Mouse (Mus musculus) ES-E14 (cell line): ENCODE results near the gene Gm10570. TPM values are rescaled to one million over a fixed set of nuclear protein-coding genes. Genes with fewer than 3 reads are reported as not detected.

Source experiments
- DNase-seq: peaks from one replicate; pipeline ENCODE4 v3.0.0-alpha.2; 2013; ENCODE audit warnings: low read depth, low spot score
- H3K27ac ChIP-seq: 2 replicates; pipeline ENCODE4 v1.5.1; 2012; ENCODE audit warnings: low read depth, mild to moderate bottlenecking, low read length, moderate library complexity, mixed read lengths; ENCODE audit not compliant: poor library complexity, insufficient read depth, severe bottlenecking
- H3K36me3 ChIP-seq: 2 replicates; pipeline ENCODE4 v1.6.1; 2012; ENCODE audit warnings: mild to moderate bottlenecking, low read length, moderate library complexity, mixed read lengths; ENCODE audit not compliant: control insufficient read depth, poor library complexity, insufficient read depth, severe bottlenecking
- H3K4me1 ChIP-seq, 2 experiments: fragments of 150-350 bp in 1 of 2; sonication (generic) in 1 of 2; 2 replicates each; pipeline ENCODE4 v1.6.1; 2012; ENCODE audit warnings: low read length in 2 of 2, mild to moderate bottlenecking in 1 of 2, mixed read lengths in 1 of 2; ENCODE audit not compliant: control insufficient read depth in 2 of 2, insufficient read depth in 2 of 2, poor library complexity in 1 of 2
- H3K4me3 ChIP-seq, 2 experiments: fragments of 150-350 bp in 1 of 2; sonication (generic) in 1 of 2; 2 replicates each; pipeline ENCODE4 v1.5.1; 2012; ENCODE audit warnings: low read length in 2 of 2, low read depth in 1 of 2, mild to moderate bottlenecking in 1 of 2, mixed read lengths in 1 of 2; ENCODE audit not compliant: insufficient read depth in 1 of 2, poor library complexity in 1 of 2, severe bottlenecking in 1 of 2
- H3K9ac ChIP-seq: 2 replicates; pipeline ENCODE4 v1.6.1; 2012; ENCODE audit warnings: low read depth, mild to moderate bottlenecking, low read length, mixed read lengths; ENCODE audit not compliant: poor library complexity, insufficient read depth, severe bottlenecking
- H3K9me3 ChIP-seq: fragments of 150-350 bp; sonication (generic); 2 replicates; pipeline ENCODE4 v1.6.1; 2012; ENCODE audit warnings: low read depth, mild to moderate bottlenecking, low read length; ENCODE audit not compliant: control insufficient read depth, insufficient read depth
- CHD2 ChIP-seq: IDR thresholded peaks from 2 replicates; pipeline ENCODE4 v1.6.1; 2014; ENCODE audit warnings: mild to moderate bottlenecking, low read depth, low read length, inconsistent platforms
- HCFC1 ChIP-seq: IDR thresholded peaks from 2 replicates; pipeline ENCODE4 v1.6.1; 2012; ENCODE audit warnings: low read length, inconsistent platforms, borderline replicate concordance; ENCODE audit not compliant: insufficient read depth
- MAFK ChIP-seq: IDR thresholded peaks from 2 replicates; pipeline ENCODE4 v1.6.1; 2014; ENCODE audit warnings: mild to moderate bottlenecking, low read depth, low read length, inconsistent platforms; ENCODE audit not compliant: insufficient read depth
- ZC3H11A ChIP-seq: IDR thresholded peaks from 2 replicates; pipeline ENCODE4 v1.6.1; 2012; ENCODE audit warnings: low read depth, mild to moderate bottlenecking, inconsistent platforms, low read length, borderline replicate concordance
- ZNF384 ChIP-seq: IDR thresholded peaks from 2 replicates; pipeline ENCODE4 v1.6.1; 2012; ENCODE audit warnings: low read depth, low read length, inconsistent platforms
- in situ Hi-C, 2 experiments: fragments of 600-800 bp; cut with MboI; formaldehyde crosslinking; loops; one replicate each; pipeline ENCODE4 v1.15.1; 2025; ENCODE audit warnings: low sequenced_read_pairs in 2 of 2, inconsistent platforms in 1 of 2; ENCODE audit not compliant: unreplicated experiment in 2 of 2
- total RNA-seq: library from RNA; depleted of rRNA; stranded (reverse); fragments of 300-350 nt; gene quantifications from 2 replicates; pipeline ENCODE4 v1.2.3, GENCODE M21; 2012

Gene Gm10570
- total RNA-seq, 1 experiment = 0.49 TPM

GRCm38 (mm10) chr4:130313552-130313951 is 5.1 kb upstream of the Gm10570 start:
- Histone ChIP-seq H3K9me3 (no peaks in the 10 kb centered on the region), H3K36me3 (peaks cover 46% of the 10 kb centered on the region), H3K4me1 (peaks cover 6 to 19% of the 10 kb centered on the region in 2 experiments), H3K27ac (no peak overlapping the region), H3K9ac (no peak overlapping the region), H3K4me3 (no peak overlapping the region)
- no peak for TF ChIP-seq HCFC1
- DNase-seq = no peak
- in situ Hi-C loops = no loop called here

DNA sequence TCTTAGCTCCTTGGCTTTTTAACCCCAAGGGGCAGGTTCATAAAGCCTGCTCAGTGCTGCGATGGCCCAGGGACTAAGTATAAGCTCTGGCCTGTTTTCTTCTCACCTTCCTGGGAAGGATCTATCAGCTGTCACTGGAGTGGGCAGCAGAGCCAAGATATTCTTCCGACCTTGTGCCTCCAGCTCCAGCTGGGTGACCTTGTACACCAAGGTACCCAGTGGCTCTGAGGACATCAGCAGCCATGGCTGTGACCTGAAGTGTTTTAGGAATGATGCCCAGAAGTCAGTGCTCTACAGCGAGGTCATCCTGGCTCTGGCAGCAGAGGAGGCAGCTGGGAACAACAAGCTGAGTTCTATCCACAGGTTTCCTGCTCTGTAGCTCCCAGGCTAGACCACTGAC is 4.1 kb upstream of the Gm10570 start:
- in situ Hi-C loops = no loop called here
- no peak overlapping the region for H3K27ac ChIP-seq
- TF ChIP-seq ZNF384 (no peak), HCFC1 (no peak), CHD2 (no peak), MAFK (no peak)
- no peak for DNase-seq
- H3K4me3 ChIP-seq = no peak overlapping the region
- H3K4me1 ChIP-seq = peaks cover 6 to 18% of the 10 kb centered on the region in 2 experiments
- H3K9me3 ChIP-seq = no peaks in the 10 kb centered on the region
- H3K36me3 ChIP-seq = peaks cover 46% of the 10 kb centered on the region
- no peak overlapping the region for H3K9ac ChIP-seq

- peaks cover 9 to 31% of the 10 kb centered on the region in 2 experiments for H3K4me1 ChIP-seq
- H3K4me3 ChIP-seq = peak overlapping the region; percentile 81 to 86
- TF ChIP-seq MAFK (no peak), CHD2 (no peak), HCFC1 (no peak), ZNF384 (no peak), ZC3H11A (no peak)
- in situ Hi-C loops = no loop called here
- no peak for DNase-seq
- no peaks in the 10 kb centered on the region for H3K9me3 ChIP-seq
- peaks cover 33% of the 10 kb centered on the region for H3K36me3 ChIP-seq
- no peak overlapping the region; the same call in 1 of the 2 replicates for H3K27ac ChIP-seq
- peak overlapping the region; percentile 77 for H3K9ac ChIP-seq
Observed at GRCm38 (mm10) chr4:130309254-130309653, 780 bp upstream of the Gm10570 start.

DNA sequence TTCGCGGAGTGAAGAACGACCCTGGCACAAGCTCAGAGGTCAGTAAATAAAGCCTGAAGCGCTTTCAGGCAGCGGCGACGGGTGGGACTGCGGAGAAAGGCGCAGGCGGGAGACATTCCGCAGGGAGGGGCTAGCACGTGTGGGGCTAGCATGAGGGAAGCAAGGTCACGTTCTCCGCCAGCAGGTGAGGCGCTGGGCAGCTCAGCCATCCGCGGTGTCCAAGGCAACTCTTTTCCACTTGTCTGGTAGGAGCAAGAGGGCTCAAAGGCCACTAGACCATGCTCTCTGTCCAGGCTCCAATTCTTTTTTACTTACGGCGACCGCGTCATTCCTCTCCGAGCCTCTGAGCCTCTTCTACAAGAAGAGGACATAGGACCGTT is 633 bp downstream of the Gm10570 start:
- Histone ChIP-seq H3K4me1 (peaks cover 10 to 31% of the 10 kb centered on the region in 2 experiments), H3K9me3 (no peaks in the 10 kb centered on the region), H3K36me3 (peaks cover 20% of the 10 kb centered on the region; the same call in 1 of the 2 replicates), H3K27ac (peak overlapping the region; percentile 54), H3K4me3 (peak overlapping the region; percentile 81 to 86), H3K9ac (peak overlapping the region; percentile 77)
- DNase-seq = peak; percentile 61
- no peak for TF ChIP-seq HCFC1
- TF ChIP-seq CHD2 = no peak
- TF ChIP-seq ZC3H11A = no peak
- no peak for TF ChIP-seq MAFK
- no peak for TF ChIP-seq ZNF384
- in situ Hi-C loops = no loop called here
